Mouse (Mus musculus) lung, embryonic 14.5 days (tissue): ENCODE data around the gene Tnni3k. TPM values are rescaled to one million over a fixed set of nuclear protein-coding genes. Genes with fewer than 3 reads are reported as not detected.

Experiments used
- ATAC-seq: fragments of 200-750 bp; cut with Nextera tagmentation; 2 replicates; pipeline ENCODE4 v1.8.0; 2017; ENCODE audit warnings: mild to moderate bottlenecking, moderate TSS enrichment, moderate library complexity; ENCODE audit not compliant: insufficient read depth
- DNase-seq: peaks from one replicate; pipeline ENCODE4 v3.0.0-alpha.2; 2015
- H3K27ac ChIP-seq: fragments of 300-500 bp; sonication (generic); 2 replicates; pipeline ENCODE4 v1.5.1; 2014; ENCODE audit warnings: low read depth, mild to moderate bottlenecking, moderate library complexity
- H3K27me3 ChIP-seq: fragments of 300-500 bp; sonication (generic); 2 replicates; pipeline ENCODE4 v1.6.1; 2014; ENCODE audit warnings: low read length, control low read depth; ENCODE audit not compliant: insufficient read depth
- H3K36me3 ChIP-seq: fragments of 300-500 bp; sonication (generic); 2 replicates; pipeline ENCODE4 v1.6.1; 2014; ENCODE audit warnings: control low read depth; ENCODE audit not compliant: insufficient read depth
- H3K4me1 ChIP-seq: fragments of 300-500 bp; sonication (generic); 2 replicates; pipeline ENCODE4 v1.6.1; 2014; ENCODE audit warnings: antibody characterized with exemption, control low read depth; ENCODE audit not compliant: insufficient read depth
- H3K4me2 ChIP-seq: fragments of 300-500 bp; sonication (generic); 2 replicates; pipeline ENCODE4 v1.6.1; 2014; ENCODE audit warnings: mild to moderate bottlenecking
- H3K4me3 ChIP-seq: fragments of 300-500 bp; sonication (generic); 2 replicates; pipeline ENCODE4 v1.5.1; 2014; ENCODE audit warnings: low read depth, low read length
- H3K9ac ChIP-seq: fragments of 300-500 bp; sonication (generic); 2 replicates; pipeline ENCODE4 v1.6.1; 2014
- H3K9me3 ChIP-seq: fragments of 300-500 bp; sonication (generic); 2 replicates; pipeline ENCODE4 v1.6.1; 2016; ENCODE audit warnings: low read depth, low read length, control low read depth
- CTCF ChIP-seq: IDR thresholded peaks from 2 replicates; pipeline ENCODE4 v1.5.1; 2016; ENCODE audit warnings: antibody characterized with exemption, low read depth
- WGBS: fragments of 180-500 bp; shearing (Covaris S2); extraction: QIAGEN DNeasy Blood & Tissue Kit; methylation state at CpG from one replicate; pipeline ENCODE4 v1.1.7; 2014; 5-methylcytosine and 5-hydroxymethylcytosine counted together
- polyA plus RNA-seq: library from polyadenylated mRNA; unstranded; fragments of >200 nt; fragmentation: Nextera tagmentation; extraction: Ambion mirVana; gene quantifications from 2 replicates; pipeline ENCODE4 v1.2.1, GENCODE M21; 2014

Tnni3k gene
- polyA plus RNA-seq, 1 experiment from 2014 or later, result not detected

GRCm38 (mm10) chr3:155058800-155059448 lies 3.7 kb upstream of the Tnni3k start:
- WGBS, result 73% methylated on average over 6 of the region's 6 CpGs
- Histone ChIP-seq H3K9ac (no peak overlapping the region), H3K27ac (no peak overlapping the region), H3K4me3 (no peak overlapping the region), H3K36me3 (no peaks in the 10 kb centered on the region), H3K27me3 (no peaks in the 10 kb centered on the region), H3K4me1 (no peaks in the 10 kb centered on the region), H3K9me3 (no peaks in the 10 kb centered on the region), H3K4me2 (no peak overlapping the region)
- DNase-seq (no peak), ATAC-seq (no peak)
- TF ChIP-seq CTCF, result no peak

GRCm38 (mm10) chr3:155057566-155057965 lies 2.4 kb upstream of the Tnni3k start:
- Histone ChIP-seq H3K9me3 (no peaks in the 10 kb centered on the region), H3K36me3 (no peaks in the 10 kb centered on the region), H3K9ac (no peak overlapping the region), H3K4me1 (no peaks in the 10 kb centered on the region), H3K4me2 (no peak overlapping the region), H3K4me3 (no peak overlapping the region), H3K27ac (no peak overlapping the region), H3K27me3 (no peaks in the 10 kb centered on the region)
- no peak for DNase-seq
- no peak for ATAC-seq
- TF ChIP-seq CTCF, result no peak

- DNase-seq (no peak), ATAC-seq (no peak)
- Histone ChIP-seq H3K27ac (no peak overlapping the region), H3K9me3 (no peaks in the 10 kb centered on the region), H3K4me2 (no peak overlapping the region), H3K4me1 (no peaks in the 10 kb centered on the region), H3K9ac (no peak overlapping the region), H3K36me3 (no peaks in the 10 kb centered on the region), H3K27me3 (no peaks in the 10 kb centered on the region), H3K4me3 (no peak overlapping the region)
- TF ChIP-seq CTCF, result no peak
These were observed 1.4 kb upstream of the Tnni3k start for GRCm38 (mm10) chr3:155056606-155057005.

- Histone ChIP-seq H3K4me3 (no peak overlapping the region), H3K4me1 (no peaks in the 10 kb centered on the region), H3K27me3 (no peaks in the 10 kb centered on the region), H3K9me3 (no peaks in the 10 kb centered on the region), H3K36me3 (no peaks in the 10 kb centered on the region), H3K9ac (no peak overlapping the region), H3K27ac (no peak overlapping the region), H3K4me2 (no peak overlapping the region)
- no peak for ATAC-seq
- WGBS, result 52% methylated on average over 1 of the region's 1 CpGs
- TF ChIP-seq CTCF, result no peak
- DNase-seq, result no peak
These were observed 2.0 kb downstream of the Tnni3k start for GRCm38 (mm10) chr3:155053189-155053588.

- TF ChIP-seq CTCF, result no peak
- no peaks in the 10 kb centered on the region for H3K27me3 ChIP-seq
- H3K4me1 ChIP-seq, result no peaks in the 10 kb centered on the region
- no peaks in the 10 kb centered on the region for H3K36me3 ChIP-seq
- no peak overlapping the region for H3K4me3 ChIP-seq
- H3K9me3 ChIP-seq, result no peaks in the 10 kb centered on the region
- H3K4me2 ChIP-seq, result no peak overlapping the region
- ATAC-seq, result no peak
- H3K27ac ChIP-seq, result no peak overlapping the region
- no peak for DNase-seq
- H3K9ac ChIP-seq, result no peak overlapping the region
These were observed 3.2 kb downstream of the Tnni3k start for GRCm38 (mm10) chr3:155052021-155052420.

- Histone ChIP-seq H3K4me1 (no peaks in the 10 kb centered on the region), H3K27me3 (no peaks in the 10 kb centered on the region), H3K36me3 (no peaks in the 10 kb centered on the region), H3K27ac (no peak overlapping the region), H3K4me2 (no peak overlapping the region), H3K9ac (no peak overlapping the region), H3K9me3 (no peaks in the 10 kb centered on the region), H3K4me3 (no peak overlapping the region)
- no peak for TF ChIP-seq CTCF
- DNase-seq (no peak), ATAC-seq (no peak)
- 34% methylated on average over 1 of the region's 1 CpGs for WGBS
These were observed 16.0 kb downstream of the Tnni3k start for GRCm38 (mm10) chr3:155039012-155039836.

GRCm38 (mm10) chr3:155034323-155034722 lies 20.9 kb downstream of the Tnni3k start:
- H3K9ac ChIP-seq, result no peak overlapping the region
- no peaks in the 10 kb centered on the region for H3K9me3 ChIP-seq
- H3K4me2 ChIP-seq, result no peak overlapping the region
- no peaks in the 10 kb centered on the region for H3K36me3 ChIP-seq
- no peaks in the 10 kb centered on the region for H3K4me1 ChIP-seq
- 69% methylated on average over 7 of the region's 7 CpGs for WGBS
- no peak overlapping the region for H3K27ac ChIP-seq
- peak; percentile 51 for TF ChIP-seq CTCF
- H3K4me3 ChIP-seq, result no peak overlapping the region
- H3K27me3 ChIP-seq, result no peaks in the 10 kb centered on the region
- ATAC-seq (no peak), DNase-seq (peak; percentile 4)
